Mouse (Mus musculus) heart, embryonic 11.5 days (tissue): ENCODE data around the gene Tbc1d22a. TPM values are rescaled to one million over a fixed set of nuclear protein-coding genes. Genes with fewer than 3 reads are reported as not detected.

Experiments
- ATAC-seq: fragments of 200-750 bp; cut with Nextera tagmentation; replicated peaks from 2 replicates; pipeline ENCODE4 v1.8.0; 2017; ENCODE audit warnings: moderate library complexity; ENCODE audit not compliant: insufficient number of reproducible peaks, low FRiP score, low TSS enrichment
- H3K27ac ChIP-seq: fragments of 300-500 bp; sonication (generic); 2 replicates; pipeline ENCODE4 v1.5.1; 2014; ENCODE audit warnings: mild to moderate bottlenecking, low read depth, low read length
- H3K27me3 ChIP-seq: fragments of 300-500 bp; sonication (generic); 2 replicates; pipeline ENCODE4 v1.6.1; 2014; ENCODE audit warnings: mild to moderate bottlenecking, low read length, mixed read lengths; ENCODE audit not compliant: control insufficient read depth, insufficient read depth
- H3K36me3 ChIP-seq: fragments of 300-500 bp; sonication (generic); 2 replicates; pipeline ENCODE4 v1.6.1; 2014; ENCODE audit warnings: mild to moderate bottlenecking, low read length, moderate library complexity, mixed read lengths; ENCODE audit not compliant: control insufficient read depth, insufficient read depth
- H3K4me1 ChIP-seq: fragments of 300-500 bp; sonication (generic); 2 replicates; pipeline ENCODE4 v1.6.1; 2014; ENCODE audit warnings: low read length; ENCODE audit not compliant: control insufficient read depth, insufficient read depth
- H3K4me2 ChIP-seq: fragments of 300-500 bp; sonication (generic); 2 replicates; pipeline ENCODE4 v1.6.1; 2014; ENCODE audit warnings: mild to moderate bottlenecking, moderate library complexity
- H3K4me3 ChIP-seq: fragments of 300-500 bp; sonication (generic); 2 replicates; pipeline ENCODE4 v1.5.1; 2014; ENCODE audit warnings: low read depth, low read length
- H3K9ac ChIP-seq: fragments of 300-500 bp; sonication (generic); 2 replicates; pipeline ENCODE4 v1.6.1; 2014; ENCODE audit warnings: mild to moderate bottlenecking, low read depth, low read length, moderate library complexity
- H3K9me3 ChIP-seq: fragments of 300-500 bp; sonication (generic); replicated peaks from 2 replicates; pipeline ENCODE4 v1.6.1; 2016; ENCODE audit warnings: low read length; ENCODE audit not compliant: control insufficient read depth
- WGBS: fragments of 180-500 bp; shearing (Covaris S2); extraction: QIAGEN DNeasy Blood & Tissue Kit; methylation state at CpG from one replicate; pipeline ENCODE4 v1.1.7; 2014; ENCODE audit not compliant: insufficient replicate concordance; 5-methylcytosine and 5-hydroxymethylcytosine counted together
- polyA plus RNA-seq: library from polyadenylated mRNA; unstranded; fragments of >200 nt; fragmentation: Nextera tagmentation; extraction: Ambion mirVana; gene quantifications from 2 replicates; pipeline ENCODE4 v1.2.1, GENCODE M21; 2014

Gene Tbc1d22a
- polyA plus RNA-seq, 1 experiment from 2014 or later: 6.0 TPM

DNA sequence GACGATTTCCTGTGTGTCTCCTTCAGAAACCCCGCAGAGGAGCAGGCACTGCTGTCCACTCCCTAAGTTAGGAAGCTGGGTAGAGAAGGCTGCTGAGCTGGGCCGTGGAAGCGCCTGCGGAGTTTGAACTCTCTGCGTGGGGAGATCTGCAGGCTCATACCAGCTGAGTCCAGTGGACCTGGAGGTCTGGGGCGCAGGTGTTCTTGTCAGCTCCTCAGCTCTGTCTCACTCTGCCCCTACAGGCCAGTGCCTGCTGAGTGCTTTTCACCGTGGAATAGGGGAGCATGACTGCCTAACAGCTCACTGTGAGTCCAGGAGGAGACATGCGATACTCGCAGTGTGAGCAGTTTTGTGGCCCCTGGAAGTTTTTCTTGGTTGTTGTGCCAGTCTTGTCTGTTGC, 123.5 kb downstream of the Tbc1d22a start:
- H3K27ac ChIP-seq: no peak overlapping the region
- H3K27me3 ChIP-seq: no peaks in the 10 kb centered on the region
- H3K9me3 ChIP-seq: no peaks in the 10 kb centered on the region
- no peak overlapping the region for H3K9ac ChIP-seq
- no peak overlapping the region for H3K4me2 ChIP-seq
- WGBS: 75% methylated on average over 10 of the region's 10 CpGs
- H3K4me3 ChIP-seq: no peak overlapping the region
- no peaks in the 10 kb centered on the region for H3K4me1 ChIP-seq
- no peaks in the 10 kb centered on the region for H3K36me3 ChIP-seq
- ATAC-seq: no peak

DNA sequence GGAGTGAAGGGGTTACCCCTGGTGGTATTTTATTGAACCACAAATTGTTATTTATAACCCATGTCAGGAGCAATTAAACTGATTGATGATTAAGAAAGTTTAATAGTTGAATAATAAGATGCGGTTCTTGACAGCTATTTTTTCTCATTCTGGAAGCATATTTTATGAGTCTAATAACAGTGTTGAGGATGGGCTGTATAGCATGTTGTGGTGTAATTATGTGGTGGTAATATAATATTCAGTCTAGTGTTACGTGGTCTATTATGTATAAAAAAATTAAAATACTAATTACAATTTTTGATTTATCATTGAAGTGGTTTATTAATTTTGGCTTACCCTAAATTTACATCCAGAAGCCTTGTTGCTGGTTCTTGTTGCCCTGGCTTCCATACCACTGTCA, 125.5 kb downstream of the Tbc1d22a start:
- H3K9ac ChIP-seq: no peak overlapping the region
- H3K9me3 ChIP-seq: no peaks in the 10 kb centered on the region
- no peak overlapping the region for H3K4me3 ChIP-seq
- no peaks in the 10 kb centered on the region for H3K4me1 ChIP-seq
- 88% methylated on average over 2 of the region's 2 CpGs for WGBS
- peaks cover 3% of the 10 kb centered on the region; the same call in 1 of the 2 replicates for H3K27me3 ChIP-seq
- no peak overlapping the region for H3K27ac ChIP-seq
- ATAC-seq: no peak
- no peaks in the 10 kb centered on the region for H3K36me3 ChIP-seq
- no peak overlapping the region for H3K4me2 ChIP-seq

DNA sequence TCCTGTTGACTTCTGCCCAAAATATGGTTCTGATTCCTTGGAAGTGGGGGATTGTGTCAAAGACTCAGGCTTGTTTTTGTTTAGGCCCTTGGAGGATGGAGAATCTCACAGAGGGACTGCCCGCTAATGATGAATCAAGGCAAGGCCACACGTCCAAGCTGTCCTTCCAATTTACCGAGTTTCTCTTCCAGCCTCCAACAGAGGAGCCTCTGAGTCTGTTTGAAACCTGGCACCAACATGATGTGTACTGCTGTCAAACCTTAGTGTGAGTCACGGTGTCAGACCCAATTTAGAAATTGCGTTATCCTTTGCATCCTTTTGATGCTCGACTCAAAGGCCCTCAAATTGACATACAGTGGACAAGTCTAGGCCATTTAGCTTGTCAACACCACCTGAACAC, 126.5 kb downstream of the Tbc1d22a start:
- H3K27me3 ChIP-seq: peaks cover 3% of the 10 kb centered on the region; the same call in 1 of the 2 replicates
- H3K27ac ChIP-seq: no peak overlapping the region
- no peaks in the 10 kb centered on the region for H3K9me3 ChIP-seq
- H3K4me3 ChIP-seq: no peak overlapping the region
- H3K4me1 ChIP-seq: no peaks in the 10 kb centered on the region
- 61% methylated on average over 6 of the region's 6 CpGs for WGBS
- H3K36me3 ChIP-seq: no peaks in the 10 kb centered on the region
- no peak overlapping the region for H3K9ac ChIP-seq
- no peak overlapping the region for H3K4me2 ChIP-seq
- no peak for ATAC-seq

DNA sequence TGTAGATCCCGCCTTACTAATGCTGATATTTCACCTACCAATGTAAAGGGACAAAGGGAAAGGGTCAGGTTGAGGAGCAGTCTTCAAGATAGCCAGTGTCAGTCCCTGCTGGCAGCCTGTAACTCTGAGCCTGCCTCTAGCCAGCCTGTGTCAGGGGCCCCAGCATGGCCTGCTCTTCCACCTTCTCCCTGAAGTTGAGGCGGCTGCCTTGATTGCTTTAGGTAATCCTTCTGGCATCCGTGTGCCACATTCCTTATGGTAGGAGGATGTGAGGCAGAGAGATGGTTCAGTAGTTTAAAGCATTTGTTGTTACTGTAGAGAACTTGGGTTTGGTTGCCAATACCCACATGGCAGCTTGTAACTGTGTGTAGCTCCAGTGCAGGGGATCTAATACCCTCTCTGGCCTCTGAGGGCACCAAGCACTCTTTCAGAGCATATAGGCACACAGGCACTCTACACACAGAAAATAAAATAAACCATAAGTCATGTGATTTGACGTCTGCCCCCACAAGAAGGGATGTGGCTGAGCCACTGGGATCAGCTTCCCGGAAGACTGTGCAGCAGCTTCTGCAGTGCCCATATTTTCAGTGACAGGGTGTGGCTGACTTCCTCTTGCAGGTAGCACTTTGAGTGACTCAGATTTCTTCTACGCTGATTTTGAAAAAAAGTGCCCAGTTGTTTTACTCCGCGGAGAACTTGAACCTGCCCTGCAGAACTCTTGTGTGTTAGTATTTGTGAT, 128.5 kb downstream of the Tbc1d22a start:
- H3K9me3 ChIP-seq: no peaks in the 10 kb centered on the region
- H3K27ac ChIP-seq: no peak overlapping the region
- H3K27me3 ChIP-seq: peaks cover 3% of the 10 kb centered on the region; the same call in 1 of the 2 replicates
- no peaks in the 10 kb centered on the region for H3K4me1 ChIP-seq
- H3K36me3 ChIP-seq: no peaks in the 10 kb centered on the region
- WGBS: 75% methylated on average over 8 of the region's 8 CpGs
- H3K4me3 ChIP-seq: no peak overlapping the region
- no peak overlapping the region for H3K4me2 ChIP-seq
- no peak overlapping the region for H3K9ac ChIP-seq
- no peak for ATAC-seq

DNA sequence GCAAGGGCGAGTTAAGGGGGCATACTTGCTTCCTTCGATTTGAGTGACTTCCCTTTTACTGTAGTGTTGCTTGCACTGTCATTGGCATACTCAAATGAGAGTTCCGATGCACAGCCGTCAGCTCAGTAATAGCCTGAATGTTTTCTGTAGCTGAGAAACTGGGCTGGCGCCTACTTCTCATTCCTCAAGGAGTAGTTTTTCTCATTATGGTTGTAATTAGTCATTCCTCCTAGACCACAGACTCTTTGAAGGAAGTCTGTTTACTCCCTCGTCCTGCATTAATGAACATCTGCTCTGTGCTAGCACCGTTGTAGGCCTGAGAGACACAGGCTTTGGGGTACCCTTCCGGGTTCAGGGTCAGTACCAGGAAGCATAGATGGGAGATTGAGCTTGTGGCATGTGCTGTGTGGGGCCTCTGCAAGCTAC, 130.7 kb downstream of the Tbc1d22a start:
- Histone ChIP-seq H3K4me3 (no peak overlapping the region), H3K27me3 (peaks cover 3% of the 10 kb centered on the region; the same call in 1 of the 2 replicates), H3K4me2 (no peak overlapping the region), H3K27ac (no peak overlapping the region), H3K9me3 (no peaks in the 10 kb centered on the region), H3K9ac (no peak overlapping the region), H3K36me3 (no peaks in the 10 kb centered on the region), H3K4me1 (no peaks in the 10 kb centered on the region)
- WGBS: 80% methylated on average over 8 of the region's 8 CpGs
- ATAC-seq: no peak

DNA sequence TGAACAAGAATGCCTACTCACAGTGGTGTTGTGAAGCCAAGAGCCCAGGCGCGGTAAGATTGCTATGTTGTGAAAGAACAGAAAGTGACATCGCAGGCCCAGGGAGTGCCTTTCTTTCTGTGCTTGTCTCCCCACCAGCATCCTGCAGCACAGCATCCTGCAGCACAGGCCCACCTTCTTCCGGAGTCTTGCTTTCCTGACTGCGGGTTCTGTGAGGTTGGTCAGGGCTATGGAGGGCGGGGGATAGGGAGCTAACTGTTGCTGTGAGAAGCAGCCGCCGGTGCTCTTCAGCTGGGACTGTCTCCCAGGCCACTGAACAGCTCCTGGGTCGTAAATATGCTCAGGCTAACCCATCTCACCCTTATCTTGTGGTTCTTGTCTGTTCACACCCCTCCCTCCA, 131.6 kb downstream of the Tbc1d22a start:
- no peak overlapping the region for H3K27ac ChIP-seq
- no peak overlapping the region for H3K4me2 ChIP-seq
- no peak overlapping the region for H3K9ac ChIP-seq
- H3K27me3 ChIP-seq: peaks cover 3% of the 10 kb centered on the region; the same call in 1 of the 2 replicates
- 61% methylated on average over 9 of the region's 9 CpGs for WGBS
- ATAC-seq: no peak
- H3K36me3 ChIP-seq: no peaks in the 10 kb centered on the region
- H3K4me1 ChIP-seq: no peaks in the 10 kb centered on the region
- no peak overlapping the region for H3K4me3 ChIP-seq
- no peaks in the 10 kb centered on the region for H3K9me3 ChIP-seq

DNA sequence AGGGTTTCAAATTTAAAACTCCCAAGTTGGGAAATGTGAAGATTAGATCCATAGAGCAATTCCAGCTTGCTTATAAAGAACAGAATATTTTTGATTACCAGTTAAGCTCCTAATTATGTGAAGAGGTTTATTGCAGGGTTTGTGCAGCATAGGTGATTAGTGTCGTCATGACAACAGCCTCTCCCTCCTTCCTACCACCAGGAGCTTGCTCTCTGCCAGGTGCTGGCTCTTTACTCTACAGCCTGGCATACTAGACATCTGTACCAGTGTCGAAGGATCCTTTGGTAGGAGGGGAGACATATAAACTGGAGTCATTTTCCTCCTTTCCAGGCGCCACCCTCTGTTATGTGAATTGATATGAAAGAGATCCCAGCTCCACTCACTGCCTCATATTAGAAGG, 132.3 kb downstream of the Tbc1d22a start:
- H3K36me3 ChIP-seq: no peaks in the 10 kb centered on the region
- no peak overlapping the region for H3K4me2 ChIP-seq
- peaks cover 3% of the 10 kb centered on the region; the same call in 1 of the 2 replicates for H3K27me3 ChIP-seq
- H3K27ac ChIP-seq: no peak overlapping the region
- no peaks in the 10 kb centered on the region for H3K9me3 ChIP-seq
- no peaks in the 10 kb centered on the region for H3K4me1 ChIP-seq
- no peak overlapping the region for H3K9ac ChIP-seq
- no peak for ATAC-seq
- no peak overlapping the region for H3K4me3 ChIP-seq
- WGBS: 85% methylated on average over 3 of the region's 3 CpGs

DNA sequence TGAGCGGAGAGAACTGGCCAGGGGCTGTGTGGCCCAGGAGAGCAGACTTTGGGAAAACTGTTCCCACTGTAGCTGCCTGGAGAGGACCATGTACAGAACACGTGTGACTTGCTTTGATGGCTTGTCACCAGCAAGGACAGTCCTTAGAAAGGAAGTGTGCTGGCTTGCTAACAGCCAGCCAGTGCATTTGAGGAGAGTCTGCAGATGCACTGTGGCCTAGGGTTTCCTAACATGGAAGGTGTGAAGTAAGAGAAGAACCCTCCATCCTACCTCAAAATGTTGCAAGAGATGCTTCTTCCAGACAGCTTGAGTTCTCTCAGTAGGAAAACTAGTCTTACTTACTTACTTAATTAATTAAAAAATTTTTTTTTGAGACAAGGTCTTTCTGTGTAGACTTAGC, 140.7 kb downstream of the Tbc1d22a start:
- ATAC-seq: no peak
- Histone ChIP-seq H3K27me3 (no peaks in the 10 kb centered on the region), H3K9me3 (no peaks in the 10 kb centered on the region), H3K9ac (no peak overlapping the region), H3K36me3 (no peaks in the 10 kb centered on the region), H3K4me2 (no peak overlapping the region), H3K4me1 (no peaks in the 10 kb centered on the region), H3K27ac (no peak overlapping the region), H3K4me3 (no peak overlapping the region)
- WGBS: 71% methylated on average over 2 of the region's 2 CpGs

DNA sequence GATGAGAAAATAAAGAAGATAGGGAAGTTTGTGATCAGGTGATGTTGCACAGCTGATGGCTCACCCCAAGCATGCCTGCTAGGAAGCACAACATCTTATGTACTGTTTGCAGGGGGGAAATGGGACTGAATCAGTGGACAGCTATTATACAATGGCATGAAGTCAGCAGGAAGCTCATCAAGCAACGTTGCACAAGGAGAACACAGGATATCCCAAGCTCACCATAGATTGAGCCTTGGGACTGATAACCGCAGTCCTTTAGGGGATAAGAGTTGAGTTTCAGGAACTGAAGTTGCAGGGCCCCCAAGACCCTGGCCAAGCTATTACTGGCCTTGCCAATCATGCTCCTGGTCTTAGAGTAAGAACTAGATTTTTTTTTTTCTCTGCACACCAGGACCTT, 141.6 kb downstream of the Tbc1d22a start:
- H3K9me3 ChIP-seq: no peaks in the 10 kb centered on the region
- 49% methylated on average over 2 of the region's 2 CpGs for WGBS

More for the DNA sequence above, 141.6 kb downstream of the Tbc1d22a start:
- Histone ChIP-seq H3K36me3 (no peaks in the 10 kb centered on the region), H3K4me2 (no peak overlapping the region), H3K4me1 (no peaks in the 10 kb centered on the region), H3K27ac (no peak overlapping the region), H3K27me3 (no peaks in the 10 kb centered on the region), H3K4me3 (no peak overlapping the region), H3K9ac (no peak overlapping the region)
- no peak for ATAC-seq
